Mouse (Mus musculus) Patski (cell line): ENCODE data around the gene Engase. TPM values are rescaled to one million over a fixed set of nuclear protein-coding genes. Genes with fewer than 3 reads are reported as not detected.

Source experiments
- ATAC-seq: fragments of 100-300 bp; one replicate; pipeline ENCODE4 v1.8.0; 2021
- CTCF ChIA-PET: fragments of 350-600 bp; sonication (Branson Sonifier 250); formaldehyde crosslinking; loops from one replicate; lab custom pipeline; 2022; ENCODE audit warnings: inconsistent platforms; lab: Charles Lee
- POLR2A ChIA-PET: fragments of 350-600 bp; sonication (Branson Sonifier 250); formaldehyde crosslinking; loops from one replicate; lab custom pipeline; 2022; ENCODE audit warnings: antibody characterized with exemption, inconsistent platforms; lab: Charles Lee
- DNase-seq: peaks from one replicate; pipeline ENCODE4 v3.0.0-alpha.2; 2011; ENCODE audit warnings: low read depth, low spot score
- H3K27me3 ChIP-seq: fragments of 371-371 bp; one replicate; pipeline ENCODE4 v1.5.1; 2021
- CTCF ChIP-seq: fragments of 100-300 bp; IDR thresholded peaks from one replicate; pipeline ENCODE4 v1.5.1; 2021
- in situ Hi-C: fragments of 300-500 bp; cut with MboI; formaldehyde crosslinking; loops from 3 replicates; pipeline ENCODE4 v1.11.1; 2018; ENCODE audit warnings: low pct_unique_long_range_greater_than_20kb, mixed read lengths
- polyA plus RNA-seq: library from polyadenylated mRNA; unstranded; gene quantifications from one replicate; pipeline ENCODE4 v1.2.3, GENCODE M21; 2021

Engase gene
- 4.7 TPM for polyA plus RNA-seq

DNA sequence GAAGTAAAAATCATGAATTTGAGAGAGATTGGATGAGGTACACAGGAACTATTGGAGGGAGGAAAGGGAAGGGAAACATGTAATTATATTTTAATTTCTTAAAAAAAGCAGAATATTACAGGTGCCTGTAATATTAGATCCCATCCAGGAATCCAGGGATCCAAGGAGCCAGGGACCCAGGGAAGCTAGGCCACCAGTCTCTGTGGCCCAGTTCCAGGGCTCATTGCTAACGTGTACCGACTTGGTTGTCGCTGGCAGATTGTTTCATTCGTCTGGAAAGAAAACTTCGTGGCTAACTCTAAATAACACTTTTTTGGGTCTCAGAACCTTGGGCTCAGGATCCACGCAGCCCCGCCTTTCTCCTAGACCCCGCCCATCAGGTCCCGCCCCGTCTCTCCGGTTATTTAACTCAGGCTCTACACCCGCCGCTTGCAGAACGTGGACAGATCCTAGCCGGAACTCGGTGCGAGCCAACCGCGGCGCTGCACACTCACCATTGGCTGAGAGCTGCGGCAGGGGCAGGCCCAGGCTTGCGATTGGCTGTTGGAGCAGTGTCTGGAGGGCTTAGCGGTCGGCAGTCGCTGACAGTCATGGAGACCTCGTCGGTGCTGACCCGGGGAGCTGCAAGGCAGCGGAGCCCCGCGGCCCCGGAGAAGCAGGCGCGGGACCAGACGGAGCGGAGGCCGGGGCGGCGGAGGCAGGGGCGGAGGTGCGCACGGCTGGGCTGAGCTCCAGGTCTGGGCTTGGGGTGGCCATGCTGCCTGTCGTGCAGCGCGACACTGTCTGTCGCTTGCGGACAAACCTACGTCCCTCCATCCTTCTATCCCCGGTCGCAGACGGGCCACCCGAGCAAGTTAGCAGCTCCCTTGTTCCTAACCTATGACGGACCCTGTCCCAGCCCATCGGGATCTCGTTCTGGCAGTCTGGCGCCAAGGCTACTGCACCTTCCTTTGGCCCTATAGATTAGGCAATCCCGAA, at the start of gene Engase:
Engase (plus strand) TSS at position 434 of the 978 bp plus-strand sequence.
- POLR2A ChIA-PET: no interaction called here
- in situ Hi-C loops: no loop called here
- ATAC-seq (peak; percentile 98), DNase-seq (peak; percentile 53)
- no peak for TF ChIP-seq CTCF
- peaks cover 14% of the 10 kb centered on the region for H3K27me3 ChIP-seq
- CTCF ChIA-PET: interaction anchor here (0.7 kb wide), 1 partner anchor 31 kb away, joined by 3 read pairs; no protein-coding TSS in a partner anchor

- no peaks in the 10 kb centered on the region for H3K27me3 ChIP-seq
- DNase-seq: no peak
- CTCF ChIA-PET: interaction anchor here (3.0 kb wide), 1 partner anchor 16 kb away, joined by 11 read pairs; no protein-coding TSS in a partner anchor
- no peak for TF ChIP-seq CTCF
- in situ Hi-C loops: no loop called here
- POLR2A ChIA-PET: interaction anchor here (0.5 kb wide), 1 partner anchor 43 kb away, joined by 3 read pairs; no protein-coding TSS in a partner anchor
- no peak for ATAC-seq
These were observed 49.3 kb upstream of the Engase start for GRCm38 (mm10) chr11:118427266-118427779.

DNA sequence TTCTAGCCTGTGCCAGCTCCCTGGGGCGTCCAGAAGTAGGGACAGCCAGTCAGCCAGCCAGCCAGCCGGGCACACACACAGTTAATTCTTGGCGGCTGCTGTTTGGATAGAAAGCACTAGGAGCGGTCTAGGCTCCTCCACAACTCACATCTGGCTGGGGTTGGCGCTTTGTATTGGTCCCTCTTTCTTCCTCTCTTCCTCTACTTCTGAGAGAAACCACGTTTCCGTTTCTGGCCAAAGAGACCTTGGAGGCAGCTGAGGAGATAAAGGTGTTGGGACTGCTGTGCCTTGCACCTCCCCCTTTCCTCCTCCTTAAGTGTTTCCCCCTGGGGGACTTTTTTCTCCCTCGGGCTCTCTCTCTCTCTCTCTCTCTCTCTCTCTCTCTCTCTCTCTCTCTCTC, 48.6 kb upstream of the Engase start, which contains the start of gene C1qtnf1:
C1qtnf1 (plus strand) TSS at position 218 of the 400 bp plus-strand sequence.
- ATAC-seq (no peak), DNase-seq (no peak)
- ChIA-PET POLR2A (interaction anchor here (0.5 kb wide), 1 partner anchor 42 kb away, joined by 3 read pairs; no protein-coding TSS in a partner anchor), CTCF (interaction anchor here (3.0 kb wide), 1 partner anchor 15 kb away, joined by 11 read pairs; no protein-coding TSS in a partner anchor)
- H3K27me3 ChIP-seq: no peaks in the 10 kb centered on the region
- in situ Hi-C loops: no loop called here
- no peak for TF ChIP-seq CTCF

DNA sequence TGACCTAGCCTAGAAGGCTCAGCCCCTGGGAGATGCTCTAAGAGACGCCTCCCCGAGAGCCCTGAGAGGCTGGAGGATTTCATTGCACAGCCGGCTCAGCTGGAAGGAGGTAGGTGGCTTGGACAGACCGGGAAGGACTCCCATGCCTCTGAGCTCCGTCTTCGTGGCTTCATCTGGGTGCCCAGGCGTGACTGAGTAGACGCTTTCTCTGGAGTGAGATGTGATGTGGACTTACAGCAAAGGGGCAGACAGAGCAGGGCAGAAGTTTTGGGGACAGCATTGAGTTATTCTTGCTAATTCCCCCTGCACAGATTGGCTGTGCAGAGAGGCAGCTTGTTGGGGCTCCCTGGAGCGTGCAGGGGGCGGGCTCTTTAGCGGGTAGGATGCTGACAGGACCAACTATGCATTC, 48.2 kb upstream of the Engase start:
- DNase-seq (no peak), ATAC-seq (no peak)
- ChIA-PET POLR2A (interaction anchor here (1.3 to 1.5 kb wide), 2 partner anchors 9 to 14 kb away, joined by 3 read pairs; partner anchors contain the start of gene Cant1), CTCF (interaction anchor here (1.2 to 3.0 kb wide), 2 partner anchors 9 to 15 kb away, joined by 3 to 11 read pairs; no protein-coding TSS in a partner anchor)
- TF ChIP-seq CTCF: no peak
- in situ Hi-C loops: no loop called here
- H3K27me3 ChIP-seq: no peaks in the 10 kb centered on the region

DNA sequence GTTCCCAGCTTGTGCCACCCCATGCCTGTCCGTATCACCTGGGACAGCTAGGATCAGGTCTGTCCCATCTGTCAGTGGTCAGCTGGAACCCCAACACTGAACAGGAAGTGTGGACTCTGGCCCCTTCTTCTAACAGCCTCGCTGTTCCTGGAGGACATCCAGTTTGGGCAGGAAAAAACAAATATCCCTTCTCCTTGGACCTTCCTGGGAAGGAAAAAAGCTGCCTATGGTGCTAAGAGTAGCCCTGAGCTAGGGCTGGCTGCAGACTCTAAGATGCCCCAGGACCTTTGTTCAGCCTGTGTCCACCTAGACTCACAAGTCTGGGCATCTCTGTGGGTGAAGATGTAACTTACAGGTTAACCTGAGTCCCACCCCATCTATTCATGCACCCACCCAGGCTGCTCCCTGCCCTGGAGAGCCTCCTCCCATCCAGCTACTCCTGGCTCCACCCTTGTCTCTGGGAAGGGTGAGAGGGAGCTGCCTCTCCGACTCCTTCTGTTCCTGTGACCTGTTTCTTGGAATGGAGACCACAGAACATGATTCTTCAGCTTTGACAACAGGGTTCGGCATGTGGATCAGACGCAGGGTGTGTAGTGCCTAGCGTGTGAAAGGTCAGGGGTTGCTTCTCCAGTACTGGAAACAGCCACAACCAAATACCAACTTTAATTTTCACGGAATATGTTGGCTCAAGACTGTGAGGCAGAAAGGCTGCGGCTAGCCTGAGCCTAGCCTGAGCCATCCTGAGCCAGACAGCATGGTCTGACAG, 47.5 kb upstream of the Engase start:
- in situ Hi-C loops: no loop called here
- ATAC-seq (no peak), DNase-seq (no peak)
- TF ChIP-seq CTCF: no peak
- CTCF ChIA-PET: interaction anchor here (1.2 to 3.0 kb wide), 2 partner anchors 8 to 14 kb away, joined by 3 to 11 read pairs; no protein-coding TSS in a partner anchor
- no peaks in the 10 kb centered on the region for H3K27me3 ChIP-seq
- POLR2A ChIA-PET: interaction anchor here (1.3 to 1.5 kb wide), 2 partner anchors 10 to 14 kb away, joined by 3 read pairs; partner anchors contain the start of gene Cant1

GRCm38 (mm10) chr11:118430291-118430885, 46.2 kb upstream of the Engase start:
- no peak for TF ChIP-seq CTCF
- no peaks in the 10 kb centered on the region for H3K27me3 ChIP-seq
- ATAC-seq: peak; percentile 36
- in situ Hi-C loops: no loop called here
- ChIA-PET CTCF (interaction anchor here (0.9 to 3.0 kb wide), 3 partner anchors 9 to 14 kb away, joined by 3 to 11 read pairs (median 4); no protein-coding TSS in a partner anchor), POLR2A (no interaction called here)
- DNase-seq: no peak

- in situ Hi-C loops: no loop called here
- TF ChIP-seq CTCF: no peak
- DNase-seq: no peak
- H3K27me3 ChIP-seq: no peaks in the 10 kb centered on the region
- CTCF ChIA-PET: interaction anchor here (0.9 to 1.5 kb wide), 4 partner anchors 8 to 13 kb away, joined by 3 to 5 read pairs (median 4); no protein-coding TSS in a partner anchor
- ATAC-seq: no peak
- POLR2A ChIA-PET: no interaction called here
These were observed 45.3 kb upstream of the Engase start for GRCm38 (mm10) chr11:118431100-118431948.

- CTCF ChIA-PET: no interaction called here
- TF ChIP-seq CTCF: no peak
- DNase-seq (no peak), ATAC-seq (no peak)
- no peaks in the 10 kb centered on the region for H3K27me3 ChIP-seq
- in situ Hi-C loops: no loop called here
- POLR2A ChIA-PET: no interaction called here
These were observed 43.2 kb upstream of the Engase start for GRCm38 (mm10) chr11:118433398-118433868.
